Mouse (Mus musculus) inflammation-experienced regulatory T-cells, adult 6 months (primary cell): ENCODE results near the gene Nid2. TPM values are rescaled to one million over a fixed set of nuclear protein-coding genes. Genes with fewer than 3 reads are reported as not detected.
A peak's percentile ranks its signal among the peaks of the same experiment; 100 is the strongest.

ENCODE experiments used
- ATAC-seq: one replicate; pipeline ENCODE4 v1.8.0; 2017
- polyA plus RNA-seq, 3 experiments: library from polyadenylated mRNA; unstranded; fragments of 100-300 nt; shearing (Covaris generic); gene quantifications; one replicate each; pipeline ENCODE4 v1.2.1; 2017

Gene Nid2
- 1 to 10 TPM in 1 of 3 experiments, under 1 TPM in 2; 0.35 to 1.1 (median 0.70) TPM for polyA plus RNA-seq

DNA sequence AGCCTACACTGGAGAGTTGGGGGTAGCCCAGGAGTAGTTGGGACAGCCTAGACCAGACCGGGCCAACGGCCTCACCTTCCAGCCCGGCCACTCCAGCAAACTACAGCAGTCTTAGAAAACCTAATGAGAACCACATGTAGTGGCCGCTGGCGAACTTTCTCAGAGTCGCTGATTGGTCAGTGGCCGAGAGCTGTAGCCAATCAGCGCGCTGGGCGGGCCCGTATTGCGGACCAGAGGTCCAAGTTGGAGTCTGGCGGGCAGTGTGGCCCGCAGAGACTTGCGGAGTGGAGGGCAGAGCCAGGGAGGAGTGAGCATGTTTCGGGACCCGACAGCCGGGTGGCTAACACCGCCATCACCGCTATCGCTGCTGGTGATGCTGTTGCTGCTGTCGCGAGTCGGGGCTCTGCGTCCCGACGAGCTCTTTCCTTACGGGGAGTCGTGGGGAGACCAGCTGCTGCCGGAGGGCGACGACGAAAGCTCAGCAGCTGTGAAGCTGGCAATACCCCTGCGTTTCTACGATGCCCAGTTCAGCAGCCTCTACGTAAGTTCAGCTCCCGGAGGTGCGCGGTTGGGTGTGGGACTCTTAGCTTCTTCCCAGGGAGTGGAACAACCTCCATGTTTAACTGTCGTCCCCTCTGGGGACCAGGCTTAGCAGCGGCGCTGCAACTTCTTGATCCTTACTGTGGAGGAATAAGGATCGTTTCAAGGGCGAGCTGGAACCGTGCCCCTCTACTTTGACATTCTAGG is at the start of gene Nid2:
Gene Nid2, plus strand, starts transcription at position 241 of the 747 bp plus-strand sequence.
- peak; percentile 58 for ATAC-seq

DNA sequence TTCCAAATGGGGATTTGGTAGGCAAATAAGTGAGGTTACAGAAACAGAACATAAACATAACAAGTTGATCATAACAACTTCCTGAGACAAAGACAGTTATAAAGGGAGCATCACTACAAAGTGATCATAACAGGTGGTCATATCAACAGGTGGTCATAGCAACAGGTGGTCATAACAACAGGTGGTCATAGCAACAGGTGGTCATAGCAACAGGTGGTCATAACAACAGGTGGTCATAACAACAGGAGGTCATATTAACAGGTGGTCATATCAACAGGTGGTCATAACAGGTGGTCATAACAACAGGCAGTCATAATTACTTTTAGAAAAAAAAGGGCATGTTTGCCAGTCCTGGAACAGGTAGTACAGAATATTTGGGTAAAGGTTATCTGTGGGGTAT is 49.5 kb upstream of the Nid2 start:
- ATAC-seq, result no peak

DNA sequence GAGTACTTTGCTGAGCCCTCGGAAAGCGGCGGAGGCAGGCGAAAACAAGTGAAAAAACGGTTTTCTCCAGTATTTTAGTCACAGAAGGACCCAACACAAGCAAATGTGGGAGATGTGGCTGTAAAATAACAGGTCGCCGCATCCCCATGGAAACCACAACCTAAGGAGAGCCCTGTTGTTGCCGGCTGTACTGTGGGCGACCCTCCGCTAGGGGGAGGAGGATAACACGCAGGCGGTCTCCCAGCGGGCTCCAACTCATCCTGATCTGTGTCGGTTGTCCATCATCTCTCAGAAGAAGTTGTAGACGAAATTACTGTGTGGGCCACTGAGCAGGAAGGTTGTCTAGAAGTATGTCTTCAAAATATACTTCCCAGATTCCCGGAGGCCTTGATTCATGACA is 45.4 kb upstream of the Nid2 start:
- peak; percentile 74 for ATAC-seq

DNA sequence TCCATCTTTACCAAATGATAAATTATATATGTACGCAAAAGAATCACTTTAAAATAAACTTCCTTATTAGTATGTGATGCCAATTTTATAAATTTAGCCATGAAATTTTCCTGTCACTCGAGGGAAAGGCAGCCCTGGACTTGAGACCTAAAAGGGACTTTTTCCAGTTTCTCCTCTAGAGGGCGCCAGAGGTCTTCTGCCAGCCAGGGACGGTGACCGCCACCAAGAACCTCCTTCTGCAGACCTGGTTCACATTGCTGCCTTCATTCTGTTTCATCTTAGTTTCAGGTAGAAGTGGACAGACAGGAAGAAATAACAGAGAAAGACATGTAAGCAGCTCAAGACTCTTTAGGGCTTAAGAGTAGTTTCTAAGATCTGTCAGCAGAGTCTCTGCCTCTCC is 44.6 kb upstream of the Nid2 start:
- peak; percentile 62 for ATAC-seq

DNA sequence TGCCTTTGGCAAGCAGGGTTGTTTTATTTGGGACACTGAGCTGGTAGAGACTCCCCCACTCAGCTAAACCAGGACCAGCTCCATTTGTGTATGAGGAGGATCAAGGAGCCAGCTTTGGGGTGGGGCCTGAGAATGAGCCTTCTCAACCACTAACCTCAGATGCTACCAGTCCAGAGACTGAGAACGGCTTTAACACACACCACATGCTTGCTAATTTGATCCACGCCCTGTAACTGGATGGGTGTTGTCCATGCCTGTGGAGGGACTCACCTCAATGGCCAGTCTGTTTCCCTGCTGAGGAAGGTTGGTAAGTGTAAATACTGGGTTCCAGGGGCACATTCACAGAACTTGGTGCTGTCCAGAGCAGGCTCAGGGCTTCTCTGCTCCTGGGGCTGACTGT is 44.1 kb upstream of the Nid2 start:
- no peak for ATAC-seq

DNA sequence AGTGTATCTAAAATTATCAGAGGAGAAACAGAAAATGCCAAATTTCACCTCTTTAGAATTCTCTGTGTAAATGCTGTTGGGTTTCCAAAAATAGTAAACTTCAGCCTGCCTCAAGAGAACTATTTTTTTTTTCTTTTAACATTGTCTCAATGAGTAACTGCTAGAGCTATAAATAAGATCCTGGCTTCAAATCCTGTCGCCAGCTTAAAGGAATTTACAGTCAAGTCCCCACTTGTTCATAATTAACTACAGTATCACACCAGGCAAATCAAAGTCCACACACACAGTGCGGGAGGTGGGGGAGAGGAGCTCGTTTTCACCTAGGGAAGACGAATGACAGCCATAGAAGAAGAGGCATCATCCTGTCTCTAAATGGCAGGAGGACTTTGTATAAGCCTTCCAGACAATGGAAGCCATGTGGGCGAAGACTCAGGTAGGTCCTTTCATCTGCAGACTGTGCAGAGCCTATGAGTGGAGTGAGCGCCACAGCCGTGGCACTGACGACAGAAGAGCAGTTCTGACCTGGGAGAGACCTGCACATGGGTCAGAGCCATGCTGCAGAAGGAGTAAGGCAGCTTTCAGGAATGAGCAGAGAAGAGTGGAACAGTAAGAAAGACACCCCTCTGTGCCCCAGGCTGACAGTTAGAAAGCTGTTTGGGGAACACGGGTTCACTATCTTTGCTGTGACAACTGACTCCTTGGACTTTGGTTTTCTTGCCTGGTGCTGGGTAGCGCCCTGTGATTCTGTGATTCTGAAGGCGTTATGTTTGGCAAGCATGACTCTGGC is 43.2 kb upstream of the Nid2 start:
- ATAC-seq, result no peak

DNA sequence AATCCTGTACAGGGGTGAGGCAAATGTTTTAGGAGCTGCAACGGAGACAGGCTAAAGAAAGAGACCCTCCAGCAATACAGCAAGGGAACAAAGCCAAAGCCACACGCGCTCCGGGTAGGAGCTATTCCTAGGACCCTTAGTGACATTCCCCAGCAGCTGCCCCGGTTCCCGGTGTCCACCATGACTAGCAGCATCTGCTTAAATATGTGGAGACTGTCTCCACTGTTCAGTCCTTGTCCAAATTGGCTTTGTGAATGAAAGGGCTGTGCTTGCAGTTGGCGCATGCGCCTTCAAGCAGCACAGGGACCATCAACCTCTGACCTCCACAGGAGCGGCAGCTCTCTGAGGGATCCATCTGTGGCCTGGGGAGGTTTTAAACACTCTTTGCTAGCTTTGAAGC is 41.9 kb upstream of the Nid2 start:
- no peak for ATAC-seq

DNA sequence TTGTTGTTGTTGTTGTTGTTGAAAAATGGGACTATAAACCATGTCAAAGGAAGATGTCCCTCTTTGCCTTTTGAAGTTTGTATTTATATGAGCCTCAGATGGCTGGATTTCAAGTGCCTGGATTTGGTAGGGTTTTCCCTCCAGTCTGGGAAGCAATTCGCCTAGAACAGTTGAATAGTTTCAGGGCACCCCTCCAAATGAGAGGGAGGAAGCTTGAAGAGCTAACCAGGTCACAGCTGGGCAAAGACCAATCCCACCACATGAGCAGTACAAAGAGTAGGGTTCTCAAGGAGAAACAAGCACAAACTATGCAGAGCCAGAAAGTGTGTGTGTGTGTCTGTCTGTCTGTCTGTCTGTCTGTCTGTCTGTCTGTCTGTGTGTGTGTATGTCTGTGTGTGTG is 39.3 kb upstream of the Nid2 start:
- ATAC-seq, result no peak

DNA sequence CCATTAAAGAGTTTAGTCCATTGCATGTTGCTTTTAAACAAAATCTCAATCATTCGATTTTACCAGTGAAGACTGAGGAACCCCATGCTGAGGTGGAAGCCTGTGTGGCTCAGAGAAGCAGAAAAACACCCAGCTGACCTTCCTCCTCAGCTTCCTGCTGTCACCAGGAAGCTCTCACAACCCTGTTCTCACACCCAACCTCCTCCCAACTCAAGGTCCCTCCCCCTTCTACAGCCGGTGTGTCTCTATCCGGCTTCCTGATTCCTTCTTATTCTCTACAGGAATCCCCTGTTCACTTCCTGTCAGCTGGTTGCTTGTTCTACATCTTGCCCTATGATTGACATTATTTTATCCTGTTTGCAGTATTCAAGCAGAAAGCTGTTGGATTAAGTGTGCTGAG is 38.0 kb upstream of the Nid2 start:
- ATAC-seq, result peak; percentile 95

DNA sequence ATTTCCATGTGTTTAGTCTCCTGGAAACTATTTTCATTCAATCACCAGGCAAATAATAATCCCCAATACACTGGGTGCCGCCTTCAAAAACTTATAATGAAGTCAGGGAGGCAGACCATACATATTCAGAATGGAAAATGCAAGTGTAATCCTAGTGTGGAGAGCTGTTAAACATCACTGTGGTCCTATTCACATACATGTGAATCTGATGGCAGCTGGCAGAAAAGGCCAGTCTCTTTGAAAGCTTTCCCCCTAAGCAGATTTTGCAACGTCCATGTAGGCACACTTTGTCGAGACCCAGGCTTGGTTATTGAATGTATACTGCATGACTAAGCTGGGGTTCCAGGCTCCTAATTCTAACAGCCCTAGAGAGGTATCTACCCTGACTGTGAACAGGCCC is 32.0 kb upstream of the Nid2 start:
- ATAC-seq, result no peak

DNA sequence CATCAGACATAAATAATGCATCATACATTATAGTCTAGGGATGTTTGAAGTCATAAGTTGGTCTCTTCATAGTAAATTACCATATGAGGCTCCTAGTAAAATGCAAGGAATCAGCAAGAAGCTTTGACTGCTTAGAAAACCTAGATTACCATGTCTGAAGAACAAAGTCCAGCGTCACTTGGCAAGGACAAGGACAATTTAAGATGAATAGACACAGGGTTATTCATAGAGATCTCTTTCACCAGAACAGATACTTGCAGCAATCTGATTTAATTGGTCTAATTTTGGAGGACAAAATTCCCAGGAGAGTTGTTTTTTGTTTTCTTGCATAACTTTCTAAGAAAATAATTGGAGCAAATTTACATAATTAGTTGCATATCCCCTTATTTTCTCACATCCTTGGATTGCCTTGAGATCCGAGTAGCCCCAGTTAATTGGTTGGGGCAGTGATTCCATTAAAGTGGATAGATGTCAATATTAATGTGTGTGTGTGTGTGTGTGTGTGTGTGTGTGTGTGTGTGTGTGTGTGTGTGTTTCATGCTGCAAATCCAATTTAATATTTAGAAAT is 30.9 kb upstream of the Nid2 start:
- no peak for ATAC-seq

DNA sequence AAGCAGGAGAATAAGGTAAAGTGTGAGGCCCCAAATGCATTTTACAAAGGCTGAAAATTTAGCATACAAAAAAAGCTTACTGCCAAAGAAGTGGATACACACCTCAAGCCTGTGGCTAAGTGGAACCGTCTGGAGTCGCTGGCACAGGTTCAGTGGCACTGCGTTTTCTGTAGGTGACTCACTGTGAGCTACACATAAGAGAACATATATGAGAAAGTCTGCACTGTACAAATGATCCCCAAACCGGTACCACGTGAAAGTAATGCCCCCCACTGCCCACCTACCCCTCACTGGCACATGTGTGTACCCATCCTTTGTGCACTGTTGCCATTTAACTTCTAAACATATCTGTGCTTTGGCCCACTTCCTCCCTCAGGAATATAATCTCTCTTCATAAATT is 22.8 kb upstream of the Nid2 start:
- ATAC-seq, result no peak

DNA sequence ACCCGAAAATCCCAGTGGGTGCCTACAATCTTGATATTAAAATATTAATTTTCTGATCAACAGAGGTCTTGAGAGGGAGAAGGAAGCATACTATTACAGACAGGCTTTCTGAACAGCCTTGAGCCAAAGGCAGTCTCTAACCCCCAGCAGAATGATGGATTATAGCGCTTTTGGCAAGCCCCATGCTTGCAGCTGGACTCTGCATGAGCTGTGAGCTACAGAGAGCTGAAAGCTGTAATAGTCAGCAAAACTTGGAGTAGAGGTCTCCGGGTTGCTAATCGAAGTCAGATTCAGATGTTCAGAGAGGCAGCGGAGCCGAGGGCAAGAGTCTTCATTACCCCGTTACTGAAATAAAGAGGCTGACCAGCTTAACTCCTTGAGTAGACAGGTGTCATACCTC is 22.3 kb upstream of the Nid2 start:
- ATAC-seq, result no peak

DNA sequence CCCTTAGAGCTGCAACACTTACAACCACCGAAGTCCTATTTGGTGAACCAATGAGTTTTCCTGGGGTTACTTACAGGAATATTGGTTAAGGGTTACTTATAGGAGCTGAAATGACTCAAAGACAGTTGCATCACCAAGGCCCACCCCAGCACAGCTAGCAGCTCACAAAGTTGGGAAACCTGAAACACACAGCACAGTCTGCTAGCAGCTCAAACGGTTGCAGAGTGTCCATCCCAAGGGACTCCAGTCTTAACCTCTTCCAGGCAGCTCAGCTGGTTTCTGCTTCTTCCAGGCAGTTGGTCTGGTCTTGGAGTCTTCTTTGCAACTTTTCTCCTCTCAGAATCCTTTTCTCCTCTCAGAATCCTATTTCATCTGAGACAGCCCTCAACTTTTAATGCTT is 19.0 kb upstream of the Nid2 start:
- ATAC-seq, result no peak

DNA sequence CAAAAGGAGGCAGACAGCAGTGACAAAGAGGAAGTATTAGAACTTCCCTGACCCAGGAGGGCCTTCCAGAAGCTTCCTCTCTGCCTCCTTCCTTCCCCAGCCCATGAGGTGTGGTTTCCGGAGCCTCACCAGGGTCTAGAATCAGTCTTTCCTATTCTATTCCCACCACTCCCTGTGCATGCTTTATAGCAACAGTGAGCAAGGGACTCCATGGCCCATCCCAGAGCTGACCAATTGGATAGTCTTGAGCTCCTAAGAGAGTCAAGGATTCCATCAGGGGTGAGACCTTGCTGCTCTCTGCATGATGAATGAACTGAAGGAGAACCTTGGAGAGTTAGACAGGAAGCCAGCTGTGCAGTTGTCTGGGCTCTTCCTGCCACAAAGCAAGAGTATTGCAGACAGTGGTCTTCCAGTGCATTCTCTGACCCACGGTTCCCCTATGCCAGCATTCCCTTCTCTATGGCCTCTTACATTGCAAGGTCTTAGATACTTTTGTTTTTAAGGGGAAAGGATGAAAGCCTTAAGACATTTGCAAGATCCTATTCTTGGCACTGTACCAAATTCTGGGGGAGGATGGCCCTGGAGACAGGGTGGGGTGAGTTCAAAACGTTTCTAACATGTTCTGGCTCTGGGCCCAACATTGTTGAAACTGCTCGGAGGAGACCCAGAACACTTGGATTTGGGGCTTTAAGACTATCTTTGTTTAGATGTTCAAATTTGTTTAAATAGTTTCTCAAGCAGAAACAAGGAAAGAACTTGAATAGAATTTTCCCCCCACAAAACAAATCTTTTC is 17.4 kb upstream of the Nid2 start:
- ATAC-seq, result no peak

DNA sequence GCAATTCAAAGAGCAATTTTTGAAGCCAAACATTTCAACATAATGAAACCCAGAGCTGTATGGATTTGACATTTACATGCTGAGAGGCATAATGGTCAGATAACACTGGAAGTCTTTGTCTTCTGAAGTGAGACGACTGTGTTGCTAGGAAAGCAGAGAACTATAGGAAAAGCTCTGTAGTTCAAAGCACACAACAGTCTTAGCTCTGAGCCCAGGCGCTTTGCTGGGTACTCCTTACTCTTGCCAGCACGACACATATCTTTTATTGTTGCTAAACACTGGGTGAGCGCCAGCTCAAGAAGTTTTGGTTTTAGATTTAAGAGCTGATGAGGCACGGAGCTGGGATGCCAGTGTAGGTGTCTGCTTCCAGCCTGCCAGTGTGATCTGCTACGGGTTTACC is 15.8 kb upstream of the Nid2 start:
- ATAC-seq, result no peak

DNA sequence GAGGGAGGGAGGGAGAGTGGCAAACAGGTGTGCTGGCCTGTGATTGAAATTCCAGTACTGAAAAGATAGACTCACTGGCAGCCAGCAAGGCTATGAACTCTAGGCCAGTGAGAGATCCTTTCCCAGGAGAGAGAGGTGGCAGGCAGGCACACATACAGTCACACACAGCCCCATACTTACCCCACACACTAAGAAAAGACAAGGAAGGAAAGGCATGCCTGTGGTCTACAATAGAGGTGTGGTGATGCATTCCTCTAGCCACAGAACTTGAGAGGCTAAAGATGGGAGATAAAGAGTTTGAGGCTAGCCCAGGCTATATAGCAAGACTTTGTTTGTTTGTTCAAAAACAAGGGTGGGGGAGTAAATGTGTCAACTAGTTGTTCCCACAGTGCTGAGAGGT is 13.5 kb upstream of the Nid2 start:
- ATAC-seq, result no peak

DNA sequence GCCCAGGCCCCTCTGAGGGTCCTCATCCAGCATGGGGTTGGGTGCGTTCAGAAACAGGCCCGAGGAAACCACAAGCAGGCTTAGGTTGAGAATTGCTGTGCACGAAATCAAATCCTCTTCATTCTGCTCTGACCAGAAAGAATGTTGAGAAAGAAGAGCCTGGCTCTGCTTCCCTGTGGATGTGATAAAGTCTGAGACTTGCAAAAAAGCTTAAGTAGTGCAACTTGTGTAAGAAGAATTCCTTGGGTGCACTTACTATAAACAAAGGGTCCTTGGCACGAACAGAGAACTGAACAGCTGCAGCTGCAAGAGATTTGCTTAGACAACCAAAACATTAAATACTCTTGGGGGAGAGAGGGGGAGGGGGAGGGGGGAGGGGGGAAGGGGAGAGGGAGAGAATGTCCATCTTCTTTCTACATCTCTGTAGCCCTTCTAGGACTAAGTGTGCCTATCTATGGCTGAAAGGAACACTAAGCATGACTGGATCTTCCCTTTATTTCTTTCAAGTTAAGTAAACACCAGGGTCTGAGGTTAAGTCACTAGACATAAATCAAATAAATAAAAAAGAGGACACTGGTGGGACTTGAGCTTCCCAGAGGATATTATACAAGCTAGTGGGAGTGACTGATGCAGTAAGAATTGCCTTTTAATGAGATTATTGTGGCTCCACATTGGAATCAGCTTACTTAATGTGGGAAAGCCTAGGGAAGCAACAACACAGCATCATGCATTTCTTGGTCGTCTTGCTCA is 12.8 kb upstream of the Nid2 start:
- ATAC-seq, result no peak

DNA sequence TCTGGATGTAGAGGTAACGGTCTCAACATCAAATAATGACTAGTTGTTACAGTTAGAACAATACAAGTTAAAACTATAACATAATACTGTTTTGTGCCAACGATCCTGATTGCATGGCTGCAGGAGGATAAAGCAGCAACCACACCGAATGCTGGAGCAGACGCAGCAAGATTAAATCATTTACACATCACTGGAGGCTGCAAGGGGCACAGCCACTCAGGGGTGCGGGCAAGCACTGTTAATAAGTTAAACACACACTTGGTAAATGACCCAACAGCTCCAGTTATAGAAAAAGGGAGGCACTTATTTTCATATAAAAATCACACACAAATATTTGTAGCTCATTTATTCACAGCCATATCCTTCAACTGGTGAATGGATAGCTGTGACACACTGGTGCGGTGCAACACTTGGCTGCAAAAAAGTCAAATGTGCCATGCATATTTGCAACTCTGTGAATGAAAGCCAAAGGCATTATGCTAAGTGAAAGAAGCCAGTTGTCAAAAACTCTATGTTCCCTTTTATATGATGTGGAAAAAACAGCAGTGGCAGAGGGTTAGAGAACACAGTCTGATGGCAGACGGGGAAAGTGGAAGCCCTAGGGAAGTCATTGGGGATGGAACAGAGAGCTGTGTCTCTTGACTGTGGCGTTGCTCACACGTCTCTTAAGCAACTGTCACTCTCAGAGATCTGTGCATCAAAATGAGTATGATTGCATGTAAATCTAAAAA is 11.5 kb upstream of the Nid2 start:
- no peak for ATAC-seq

DNA sequence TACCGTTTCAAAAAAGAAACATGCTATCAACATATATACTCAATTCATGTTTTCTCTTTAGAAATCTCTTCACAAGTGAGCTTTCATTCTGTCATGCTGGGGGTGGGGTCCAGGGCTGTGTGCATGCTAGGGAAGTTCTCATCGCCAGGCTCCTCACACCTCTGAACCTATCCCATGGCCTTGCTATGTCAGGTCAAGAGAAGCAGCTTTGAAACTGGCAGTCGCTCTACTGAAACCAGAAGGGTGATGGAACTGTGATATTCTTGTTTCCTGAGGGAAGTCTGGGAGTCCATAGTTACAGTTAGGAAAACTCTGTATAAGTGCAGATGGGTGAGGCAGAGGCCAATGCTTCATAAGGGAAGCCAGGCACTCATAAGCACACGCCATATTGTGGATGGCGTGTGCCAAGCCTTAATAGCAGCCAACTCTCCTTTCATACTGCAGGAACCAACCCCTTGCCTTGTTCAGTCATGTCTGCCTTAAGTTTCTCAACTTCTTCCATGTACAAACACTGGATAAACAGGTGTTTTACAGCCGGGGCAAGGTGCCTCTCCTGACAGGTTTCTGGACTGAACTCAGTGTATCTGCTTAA is 10.8 kb upstream of the Nid2 start:
- ATAC-seq, result no peak

DNA sequence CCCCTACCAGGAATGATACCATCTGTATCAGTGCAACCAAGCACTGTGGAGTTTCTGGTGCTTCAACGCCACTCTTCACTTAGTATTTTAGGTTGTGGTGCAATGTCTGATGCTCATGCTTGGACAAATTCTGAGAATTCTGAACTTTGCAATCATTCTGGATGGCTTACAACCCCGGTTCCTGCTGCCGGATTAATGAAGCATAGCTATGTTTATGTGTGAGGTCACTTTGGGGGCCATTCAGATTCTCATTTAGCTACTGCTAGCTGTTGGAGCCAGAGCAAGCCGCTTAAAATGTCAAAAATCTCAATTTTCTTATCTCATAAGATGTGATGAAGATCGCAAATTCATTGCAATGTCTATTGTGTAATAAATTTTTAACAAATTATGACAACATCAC is 6.2 kb upstream of the Nid2 start:
- ATAC-seq, result no peak
